Mouse (Mus musculus): ENCODE measurements at regions not wholly inside any gene's neighbourhood (a gene's known extent, or its start where the extent isn't known, plus 50 kb on each side); places are given as distances from the start of the nearest gene placed in this dataset.
A peak's percentile ranks its signal among the peaks of the same experiment; 100 is the strongest.

DNA sequence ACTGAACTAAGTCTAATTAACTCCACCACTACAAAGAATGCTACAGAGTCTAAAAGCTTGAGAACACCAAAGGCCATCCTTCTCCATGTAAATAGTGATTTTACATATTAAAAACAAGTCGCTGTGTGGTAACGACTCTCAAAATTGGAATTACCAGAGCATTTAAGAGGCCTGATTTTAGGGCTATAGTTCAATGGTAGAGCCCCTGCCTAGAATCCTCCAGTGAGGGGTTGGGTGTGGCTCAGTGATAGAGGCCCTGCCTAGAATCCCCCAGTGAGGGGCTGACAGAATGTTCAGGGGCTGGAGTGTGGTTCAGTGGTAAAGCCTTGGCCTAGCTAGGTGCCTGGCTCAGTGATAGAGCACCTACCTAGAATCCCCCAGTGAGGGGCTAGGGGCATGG, 413.3 kb upstream of the Castor2 start:
- intact Hi-C loops (cut with DNase I): no loop called here
- Histone ChIP-seq H3K27ac (no peak overlapping the region), H3K4me3 (no peak overlapping the region)
- TF ChIP-seq CTCF (IDR thresholded peaks at IDR 0.05): no peak
- DNase-seq: no peak

DNA sequence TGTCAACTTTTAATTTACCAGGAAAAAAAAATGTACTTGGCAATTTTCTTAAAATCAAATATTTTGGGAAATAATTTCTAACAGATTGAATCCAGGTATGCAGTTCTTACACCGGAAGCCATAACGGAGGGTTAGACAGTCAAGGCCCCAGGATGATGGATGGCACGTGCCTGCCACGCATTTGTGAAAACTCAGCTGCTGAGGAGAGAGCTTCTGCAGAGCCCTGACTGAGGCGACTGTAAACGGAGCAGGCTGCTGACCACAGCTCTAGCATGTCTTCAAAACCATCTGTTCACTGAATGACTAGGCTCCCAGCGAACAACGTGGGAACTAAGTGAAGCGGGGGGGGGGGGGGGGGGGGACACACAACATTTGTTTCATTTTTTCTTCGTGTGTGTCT, 416.5 kb upstream of the Castor2 start:
- no peak overlapping the region for H3K4me3 ChIP-seq
- no peak overlapping the region for H3K27ac ChIP-seq
- no peak for TF ChIP-seq CTCF (IDR thresholded peaks at IDR 0.05)
- DNase-seq: no peak
- intact Hi-C loops (cut with DNase I): no loop called here

DNA sequence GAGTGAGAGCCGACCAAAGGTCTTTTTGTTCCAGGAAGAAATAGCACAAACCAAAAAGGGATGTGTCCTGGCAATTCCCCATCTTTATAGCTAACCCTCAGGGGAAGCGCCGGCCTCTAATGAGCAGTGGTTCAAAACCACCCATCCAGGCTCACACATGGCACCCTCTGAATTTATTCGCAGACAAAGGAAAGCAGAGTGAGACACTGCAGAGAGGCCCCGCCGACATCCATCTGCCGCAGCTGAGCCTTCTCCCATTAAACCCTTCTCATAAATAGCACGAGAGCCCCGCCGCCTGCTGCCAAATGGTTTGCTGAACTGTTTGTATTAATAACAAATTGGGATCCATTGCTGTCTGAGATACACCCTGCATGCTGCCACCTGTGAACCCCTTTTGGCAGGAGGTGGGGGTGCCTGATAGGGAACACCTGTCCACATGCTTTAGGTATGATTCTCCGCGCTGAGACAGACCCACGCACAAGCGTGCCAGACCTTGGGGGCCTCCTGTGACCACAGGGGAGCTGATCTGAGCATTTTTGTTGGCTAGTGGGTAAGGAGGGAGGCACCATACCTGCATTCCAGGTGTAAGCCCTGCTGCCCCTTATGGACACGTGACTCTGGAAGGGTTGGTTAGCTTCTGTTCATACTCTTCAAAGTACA, 422.6 kb upstream of the Castor2 start:
- no peak for DNase-seq
- H3K4me3 ChIP-seq: no peak overlapping the region
- intact Hi-C loops (cut with DNase I): no loop called here
- no peak for TF ChIP-seq CTCF (IDR thresholded peaks at IDR 0.05)
- H3K27ac ChIP-seq: no peak overlapping the region

DNA sequence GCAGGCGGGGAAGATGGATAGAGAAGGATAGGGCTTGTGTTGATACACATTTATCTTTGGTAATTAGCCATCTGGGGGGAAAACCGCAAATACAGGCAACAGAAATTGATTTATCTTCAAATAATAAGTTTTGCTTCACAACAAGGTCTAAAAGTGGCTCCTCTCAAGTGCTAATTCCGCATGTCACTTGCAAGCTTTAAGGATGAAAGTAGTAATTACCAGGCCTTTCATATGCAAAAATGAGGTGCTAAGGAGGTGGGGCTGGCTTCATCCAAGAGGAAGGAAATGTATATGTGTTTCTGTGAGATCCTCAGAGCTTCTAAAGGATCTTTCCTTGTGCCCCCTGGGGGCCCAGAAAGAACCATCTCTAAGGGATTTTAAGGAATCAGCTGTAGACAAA, 423.9 kb upstream of the Castor2 start:
- DNase-seq: no peak
- TF ChIP-seq CTCF (IDR thresholded peaks at IDR 0.05): no peak
- intact Hi-C loops (cut with DNase I): no loop called here
- H3K4me3 ChIP-seq: no peak overlapping the region
- H3K27ac ChIP-seq: no peak overlapping the region

DNA sequence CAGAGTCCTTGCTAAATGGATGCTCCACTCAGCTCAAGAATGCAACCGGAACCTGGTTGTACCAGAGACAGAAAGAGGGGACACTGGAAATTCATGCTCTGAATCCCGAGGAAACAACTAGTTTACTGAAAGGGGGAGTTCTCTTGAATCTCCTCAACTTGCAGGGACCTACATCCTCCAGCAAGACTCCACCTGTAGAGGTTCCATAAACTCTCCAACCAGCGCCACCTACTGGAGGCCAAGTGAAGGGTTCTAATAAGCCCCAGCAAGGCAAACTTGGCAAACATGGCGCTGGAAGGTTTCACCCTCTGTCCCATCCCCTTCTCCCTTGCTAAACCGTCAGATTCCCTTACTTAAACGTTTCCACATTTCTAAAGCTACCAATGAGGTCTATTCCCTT, 433.0 kb upstream of the Castor2 start:
- intact Hi-C loops (cut with DNase I): no loop called here
- no peak overlapping the region for H3K4me3 ChIP-seq
- peak; percentile 61 for DNase-seq
- TF ChIP-seq CTCF (IDR thresholded peaks at IDR 0.05): peak; percentile 68
- no peak overlapping the region for H3K27ac ChIP-seq

DNA sequence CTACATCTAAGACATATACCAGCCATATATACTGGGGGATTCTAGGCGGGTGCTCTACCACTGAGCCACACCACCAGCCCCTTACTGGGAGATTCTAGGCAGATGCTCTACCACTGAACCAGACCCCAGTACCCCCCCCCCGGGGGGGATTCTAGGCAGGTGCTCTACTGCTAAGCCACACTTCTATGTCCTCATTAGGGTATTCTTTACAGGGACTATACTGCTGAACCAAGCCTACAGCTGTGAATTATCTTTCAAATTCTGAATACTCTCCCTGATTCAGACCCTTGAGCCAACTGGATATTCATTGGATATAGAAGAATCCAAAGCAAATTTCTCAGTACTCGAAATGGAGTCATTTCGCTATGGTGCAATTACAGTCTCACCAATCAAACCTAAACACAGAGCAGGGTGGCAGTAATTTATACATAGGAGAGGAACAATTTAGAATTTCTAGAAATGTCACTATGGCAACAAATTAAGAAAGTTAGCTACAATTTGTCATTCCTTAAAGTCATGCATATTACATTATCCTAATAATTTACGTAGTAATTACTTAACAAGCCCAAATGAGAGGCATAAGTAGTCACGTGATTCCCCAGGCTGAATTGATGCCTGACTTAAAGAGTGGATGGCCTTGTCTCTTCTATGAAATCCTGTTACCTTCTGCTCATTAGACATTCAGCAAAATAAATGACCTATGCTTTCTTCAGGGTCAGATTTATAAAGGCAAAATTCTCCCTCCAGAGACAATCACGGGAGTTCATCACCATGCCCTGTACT, 436.8 kb upstream of the Castor2 start:
- TF ChIP-seq CTCF (IDR thresholded peaks at IDR 0.05): no peak
- Histone ChIP-seq H3K4me3 (no peak overlapping the region), H3K27ac (no peak overlapping the region)
- no peak for DNase-seq
- intact Hi-C loops (cut with DNase I): no loop called here

DNA sequence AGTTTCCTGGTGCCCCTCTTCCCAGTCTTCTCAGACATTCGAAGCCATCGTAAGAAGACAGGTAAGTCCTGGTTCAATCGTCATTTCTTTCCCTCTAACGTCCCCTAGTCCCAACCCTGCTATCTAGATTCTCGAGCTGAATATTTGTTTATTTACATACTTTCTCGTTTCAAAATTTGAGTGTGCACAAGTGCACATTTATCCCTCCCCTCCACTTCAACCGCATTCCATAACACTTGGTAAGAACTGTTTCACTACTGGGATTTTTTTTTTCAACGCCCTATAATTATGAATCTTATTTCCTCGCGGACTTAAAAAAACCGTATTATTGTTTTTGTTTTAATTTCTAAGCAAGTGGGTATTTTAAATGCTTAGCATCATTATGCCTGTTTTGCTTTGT, 439.2 kb upstream of the Castor2 start:
- DNase-seq: no peak
- Histone ChIP-seq H3K4me3 (no peak overlapping the region), H3K27ac (no peak overlapping the region)
- no peak for TF ChIP-seq CTCF (IDR thresholded peaks at IDR 0.05)
- intact Hi-C loops (cut with DNase I): no loop called here

DNA sequence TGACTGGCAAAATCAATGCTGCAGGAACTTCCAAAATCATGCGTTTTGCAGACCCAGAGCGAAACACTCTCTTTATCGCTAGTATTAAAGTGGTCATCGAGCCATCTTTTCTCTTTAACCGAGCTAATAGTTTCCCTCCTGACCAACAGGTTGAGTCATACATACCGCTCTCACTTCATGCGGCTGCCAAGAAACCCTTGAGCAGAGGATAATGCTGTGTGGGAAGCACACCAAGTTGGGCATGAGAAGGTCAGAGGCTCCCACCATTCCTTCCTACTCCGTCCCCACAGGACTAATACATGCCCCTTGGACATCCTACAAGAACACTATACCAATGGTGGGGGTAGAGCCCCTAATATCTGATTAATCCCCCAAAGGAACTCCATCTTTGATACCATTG, 442.7 kb upstream of the Castor2 start:
- no peak overlapping the region for H3K4me3 ChIP-seq
- intact Hi-C loops (cut with DNase I): no loop called here
- TF ChIP-seq CTCF (IDR thresholded peaks at IDR 0.05): no peak
- no peak overlapping the region for H3K27ac ChIP-seq
- no peak for DNase-seq

DNA sequence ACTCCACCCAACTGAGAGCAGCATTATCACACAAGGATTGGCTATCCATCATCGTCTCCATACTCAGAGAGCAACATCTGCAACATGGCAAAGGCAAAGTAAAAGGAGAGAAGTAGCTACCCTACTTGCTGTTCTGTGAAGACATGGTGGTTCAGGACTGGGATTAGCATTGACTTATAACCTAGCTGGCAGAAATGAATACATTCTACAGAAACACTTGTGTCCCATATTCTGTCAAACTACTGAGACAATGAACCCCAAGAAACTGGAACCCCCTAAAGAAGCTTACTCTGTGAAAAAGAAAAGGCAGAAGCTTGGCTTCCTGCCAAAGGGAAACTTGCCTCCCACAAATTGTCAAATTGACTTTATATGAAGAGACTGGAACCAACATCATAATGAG, 446.1 kb upstream of the Castor2 start:
- no peak for DNase-seq
- Histone ChIP-seq H3K27ac (no peak overlapping the region), H3K4me3 (no peak overlapping the region)
- intact Hi-C loops (cut with DNase I): no loop called here
- TF ChIP-seq CTCF (IDR thresholded peaks at IDR 0.05): no peak

DNA sequence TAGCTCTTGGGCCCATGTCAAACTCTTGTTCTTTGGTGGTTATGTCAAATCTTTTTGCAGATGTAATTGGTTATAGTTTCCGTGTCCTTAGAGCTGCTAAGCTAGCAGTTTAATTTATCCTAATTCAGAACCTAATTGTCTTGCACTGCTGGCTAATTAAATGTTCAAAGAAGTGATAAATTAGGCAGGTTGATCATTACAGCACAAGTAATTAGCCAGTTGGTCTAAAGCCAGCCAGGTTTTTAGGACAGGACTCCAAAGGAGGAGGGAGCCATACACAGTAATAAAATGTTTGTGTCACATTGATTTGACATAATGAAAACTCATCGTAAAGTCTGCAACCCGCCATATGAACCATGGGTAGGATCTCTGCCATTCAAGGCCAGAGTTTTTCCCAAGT, 449.3 kb upstream of the Castor2 start:
- no peak overlapping the region for H3K27ac ChIP-seq
- intact Hi-C loops (cut with DNase I): no loop called here
- H3K4me3 ChIP-seq: no peak overlapping the region
- no peak for DNase-seq
- no peak for TF ChIP-seq CTCF (IDR thresholded peaks at IDR 0.05)

DNA sequence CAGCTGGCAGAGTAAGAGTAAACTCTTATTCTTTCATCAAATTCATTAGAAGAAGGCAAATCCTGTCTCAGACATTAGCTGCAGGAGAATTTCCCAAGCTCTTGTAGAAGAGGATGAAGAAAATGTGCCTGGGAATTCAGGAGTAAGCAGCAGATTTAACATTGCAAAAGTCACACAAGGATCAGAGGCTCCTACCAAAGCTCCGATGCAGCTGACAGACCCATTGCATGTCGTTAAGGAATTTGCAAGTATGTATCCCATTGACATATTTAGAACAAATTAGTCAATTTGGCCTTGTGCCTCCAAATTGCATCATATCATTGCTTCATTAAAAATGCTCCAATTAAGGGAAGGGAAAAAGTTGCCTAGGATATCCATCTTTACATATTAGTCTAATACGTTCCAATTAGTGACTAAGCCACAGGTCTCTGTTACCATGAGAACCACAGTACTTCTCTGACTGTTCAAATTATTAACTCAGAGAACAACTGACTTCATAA, 453.8 kb upstream of the Castor2 start:
- H3K27ac ChIP-seq: no peak overlapping the region
- intact Hi-C loops (cut with DNase I): no loop called here
- no peak for DNase-seq
- H3K4me3 ChIP-seq: no peak overlapping the region
- TF ChIP-seq CTCF (IDR thresholded peaks at IDR 0.05): no peak

DNA sequence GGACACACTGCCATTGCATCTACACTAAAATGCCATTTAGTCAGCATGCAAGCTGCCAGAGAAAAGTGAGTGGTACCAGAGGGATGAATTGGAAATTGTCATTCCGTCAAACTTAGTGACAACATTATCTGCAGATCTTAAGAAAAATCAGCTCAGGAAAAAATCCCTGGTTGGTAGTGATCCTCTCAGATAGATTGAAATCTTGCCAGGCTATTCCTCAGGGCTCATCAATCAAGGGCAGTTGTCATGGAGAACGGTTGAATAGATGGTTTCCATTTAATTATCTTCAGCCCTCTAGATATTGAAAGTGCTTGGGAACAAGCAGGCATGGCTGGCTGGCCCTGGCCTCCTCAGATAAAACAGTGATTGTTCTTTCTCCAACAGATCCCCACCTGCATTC, 456.2 kb upstream of the Castor2 start:
- no peak for DNase-seq
- H3K27ac ChIP-seq: no peak overlapping the region
- TF ChIP-seq CTCF (IDR thresholded peaks at IDR 0.05): no peak
- no peak overlapping the region for H3K4me3 ChIP-seq
- intact Hi-C loops (cut with DNase I): no loop called here

DNA sequence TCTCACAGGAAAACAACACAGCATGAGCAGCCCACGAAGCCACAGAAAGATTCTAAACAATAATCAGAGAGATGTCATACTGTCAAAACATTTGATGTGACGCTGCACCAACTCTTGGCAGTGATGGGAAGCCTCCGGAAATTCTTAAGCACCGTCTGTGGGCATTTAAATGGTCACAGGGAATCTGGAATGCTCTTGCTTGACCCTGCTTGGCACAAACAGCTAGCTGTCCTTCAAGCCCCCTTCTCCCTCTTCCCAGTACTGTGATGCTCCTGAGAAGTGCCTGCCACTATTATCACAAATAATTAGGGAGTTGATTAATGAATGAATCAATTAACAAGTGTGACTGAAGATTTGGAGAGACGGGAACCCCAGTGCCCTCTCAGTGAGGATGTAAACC, 465.0 kb upstream of the Castor2 start:
- TF ChIP-seq CTCF (IDR thresholded peaks at IDR 0.05): no peak
- Histone ChIP-seq H3K27ac (no peak overlapping the region), H3K4me3 (no peak overlapping the region)
- intact Hi-C loops (cut with DNase I): no loop called here
- no peak for DNase-seq

DNA sequence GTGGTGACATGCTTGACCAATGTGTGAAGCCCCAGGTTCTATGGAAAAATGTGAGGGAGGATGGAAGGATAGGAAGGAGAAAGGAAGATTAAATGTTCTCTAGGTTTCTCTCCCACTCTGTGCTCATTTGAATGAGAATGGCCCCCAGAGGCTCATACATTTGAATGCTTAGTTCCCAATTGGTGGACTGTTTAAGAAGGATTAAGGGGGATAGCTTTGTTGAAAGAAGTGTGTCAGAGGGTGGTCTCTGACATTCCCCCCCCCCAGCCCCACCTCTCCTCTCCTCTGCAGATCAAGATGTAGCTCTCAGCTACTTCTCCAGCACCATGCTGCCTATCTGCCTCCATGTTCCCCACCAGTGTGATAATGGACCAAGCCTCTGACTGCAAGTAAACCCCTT, 467.7 kb upstream of the Castor2 start:
- DNase-seq: no peak
- Histone ChIP-seq H3K4me3 (no peak overlapping the region), H3K27ac (no peak overlapping the region)
- TF ChIP-seq CTCF (IDR thresholded peaks at IDR 0.05): no peak
- intact Hi-C loops (cut with DNase I): no loop called here

All from gastrocnemius, adult 2 months (tissue).